Mouse (Mus musculus): ENCODE results near the gene Mxd1.

Gene Mxd1

DNA sequence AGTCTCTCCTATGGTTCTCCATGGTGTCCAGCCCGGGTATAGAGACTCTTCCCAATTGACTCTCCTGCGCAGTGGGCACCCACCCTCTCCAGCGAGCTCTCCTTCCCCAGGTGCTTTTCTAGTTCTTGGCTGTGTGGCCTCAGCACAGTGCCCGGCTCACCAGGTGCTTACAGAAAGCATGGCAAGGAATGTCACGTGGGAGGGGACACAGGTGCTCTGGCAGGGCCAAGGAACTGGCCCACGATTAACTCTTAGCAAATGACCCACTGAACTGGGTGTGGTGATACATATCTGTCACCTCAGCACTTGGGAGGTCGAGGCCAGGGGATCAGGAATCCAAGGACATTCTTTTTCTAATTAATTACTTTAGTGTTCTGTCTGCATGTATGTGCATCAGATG, 22.8 kb downstream of the Mxd1 start:
- DNase-seq (ENCODE audit: low spot score), result no peak

DNA sequence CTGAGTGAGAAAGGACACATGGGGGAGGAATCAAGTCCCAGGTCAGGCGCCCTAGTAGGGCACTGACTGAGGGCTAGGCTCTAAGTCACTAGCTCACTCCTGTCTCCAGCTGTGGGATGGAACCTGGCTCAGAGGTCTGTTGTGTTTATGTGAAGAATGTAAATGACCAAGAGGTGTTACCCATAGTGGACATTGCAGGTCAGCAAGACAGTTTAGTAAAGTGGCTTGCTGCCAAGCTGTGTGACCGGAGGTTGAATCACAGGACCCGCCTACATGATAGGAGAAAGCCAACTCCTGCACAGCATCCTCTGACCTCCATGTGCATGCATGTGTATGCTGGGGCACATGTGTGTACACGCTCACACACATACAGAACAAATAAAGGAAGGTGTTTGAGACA, 23.4 kb downstream of the Mxd1 start:
- DNase-seq (ENCODE audit: low spot score), result no peak

DNA sequence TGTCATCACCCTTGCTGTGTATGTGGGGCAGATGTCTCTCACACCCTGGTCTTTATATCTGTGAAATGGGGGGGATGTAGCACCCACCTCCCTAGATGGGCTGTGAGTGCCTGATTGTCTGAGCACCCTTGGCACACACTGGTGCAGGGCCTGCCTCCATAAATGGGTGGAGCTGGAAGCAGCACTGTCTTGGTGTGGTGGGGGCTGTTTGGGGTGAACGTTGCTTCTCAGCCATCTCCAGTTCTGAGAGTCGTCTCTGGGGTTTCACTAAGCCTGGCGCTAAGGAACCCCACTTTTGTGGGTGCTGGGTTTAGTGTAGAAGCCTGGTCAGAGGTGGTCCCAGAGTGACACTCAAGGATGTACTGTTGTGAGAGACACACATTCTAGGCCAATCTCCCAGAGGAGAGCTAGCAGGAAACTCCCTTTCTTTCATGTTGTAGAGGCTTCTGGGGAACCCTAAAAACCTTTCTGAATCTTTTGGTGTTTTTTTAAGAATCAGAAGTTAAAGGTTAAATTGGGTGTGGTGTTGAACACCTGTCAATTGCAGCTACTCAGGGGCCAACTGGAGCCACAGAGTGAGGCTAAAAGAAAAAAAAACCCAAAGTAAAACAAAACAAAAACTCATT, 24.1 kb downstream of the Mxd1 start:
- DNase-seq (ENCODE audit: low spot score), result no peak

DNA sequence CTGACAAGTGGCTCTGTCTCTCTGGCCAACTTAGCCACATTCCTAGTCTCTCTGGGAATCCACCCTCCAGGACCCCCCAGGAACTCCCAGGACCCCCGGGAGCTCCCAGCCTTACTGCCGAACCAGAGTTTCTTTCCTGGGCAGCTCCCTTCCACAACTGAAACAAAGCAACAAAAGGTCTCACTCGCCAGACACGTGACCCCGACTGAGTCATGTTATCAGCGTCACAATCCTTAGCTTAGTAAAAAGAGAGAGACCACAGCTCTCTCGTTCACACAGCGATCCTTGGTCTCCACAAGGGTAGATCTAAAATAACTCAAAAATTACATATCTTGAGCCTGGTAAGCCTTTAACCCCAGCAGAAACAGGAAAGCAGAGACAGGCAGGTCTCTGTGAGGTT, 27.2 kb downstream of the Mxd1 start:
- DNase-seq (ENCODE audit: low spot score), result no peak

DNA sequence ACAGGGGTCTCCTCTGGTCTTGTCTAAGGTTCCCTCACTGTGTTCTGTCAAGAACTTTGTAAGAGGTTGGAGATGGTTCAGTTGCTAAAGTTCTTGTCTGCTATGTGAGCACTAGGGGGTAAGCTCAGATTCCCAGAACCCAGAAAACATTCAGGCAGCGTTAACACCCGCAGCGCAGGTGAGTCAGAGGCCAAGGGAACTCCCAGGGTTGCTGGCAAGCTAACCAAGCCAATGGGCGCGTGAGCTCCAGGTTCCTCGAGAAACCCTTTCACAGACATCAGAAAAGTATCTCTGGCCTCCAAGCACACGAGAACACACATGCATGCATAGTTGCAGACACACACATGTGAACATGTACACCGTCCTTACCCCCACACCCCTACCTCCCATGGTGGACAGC, 28.2 kb downstream of the Mxd1 start:
- no peak for DNase-seq (ENCODE audit: low spot score)

DNA sequence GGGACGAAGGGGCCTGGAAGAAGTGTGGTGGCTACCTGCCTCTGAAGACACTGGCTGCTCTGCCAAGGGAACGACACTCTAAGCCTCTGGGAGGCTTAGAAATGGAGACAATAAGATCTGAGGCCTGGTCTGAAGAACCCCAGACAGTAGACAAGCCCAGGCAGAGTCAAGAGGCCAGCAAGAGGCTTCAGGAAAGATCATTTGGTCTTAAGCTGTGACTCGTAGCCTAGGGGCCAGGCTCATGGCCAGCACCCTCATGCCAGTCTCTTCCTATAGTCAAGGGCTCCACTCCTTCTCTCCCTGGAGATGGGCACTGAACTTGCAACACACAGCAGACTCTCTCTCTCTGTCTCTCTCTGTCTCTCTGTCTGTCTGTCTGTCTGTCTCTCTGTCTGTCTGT, 28.8 kb downstream of the Mxd1 start:
- no peak for DNase-seq (ENCODE audit: low spot score)

DNA sequence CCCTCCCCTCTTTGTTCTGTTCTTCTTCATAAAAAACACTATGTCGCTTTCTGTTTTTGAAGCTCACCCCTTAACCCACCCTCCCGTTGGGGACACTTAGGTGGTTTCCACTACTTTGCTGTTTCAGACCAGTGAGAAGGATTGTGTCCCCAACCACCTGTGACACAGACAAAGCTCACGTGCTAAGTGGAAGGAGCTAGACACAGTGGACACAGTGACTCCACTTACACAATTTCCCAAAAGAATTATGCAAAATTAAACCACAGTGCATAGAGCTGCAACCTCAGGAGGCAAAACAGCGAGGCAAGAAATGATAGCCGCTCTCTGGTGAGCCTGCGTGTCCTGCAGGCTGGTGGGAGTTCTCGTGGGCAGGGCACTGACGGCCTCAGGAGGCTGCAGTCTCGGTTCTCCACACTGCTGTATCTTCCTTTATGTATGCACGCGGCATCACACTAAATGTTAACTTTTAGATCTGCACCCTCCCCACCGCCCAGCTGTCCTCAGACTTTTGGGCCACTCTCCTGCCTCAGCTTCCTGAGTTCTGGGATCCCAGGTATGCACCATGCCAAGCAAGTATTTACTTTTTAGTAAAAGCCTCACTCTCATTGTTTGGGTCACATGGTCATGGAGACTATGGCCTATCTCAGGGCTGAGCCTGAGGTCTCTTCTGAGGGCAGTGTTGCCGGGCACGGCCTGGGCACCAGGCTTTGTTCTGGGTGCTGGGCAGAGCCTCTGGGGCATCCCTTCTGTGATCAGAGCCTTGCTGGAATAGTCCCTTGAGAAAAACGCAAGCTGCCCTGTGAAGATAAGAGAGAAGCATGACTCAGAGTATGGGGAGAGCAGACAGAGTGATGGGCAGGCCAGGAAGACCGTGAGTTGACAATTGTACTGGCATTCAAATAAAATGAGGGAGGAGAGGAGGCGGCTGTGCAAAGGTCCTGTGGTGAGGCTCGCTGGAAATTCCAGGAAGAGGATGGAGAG, 29.5 kb downstream of the Mxd1 start:
- no peak for DNase-seq (ENCODE audit: low spot score)

DNA sequence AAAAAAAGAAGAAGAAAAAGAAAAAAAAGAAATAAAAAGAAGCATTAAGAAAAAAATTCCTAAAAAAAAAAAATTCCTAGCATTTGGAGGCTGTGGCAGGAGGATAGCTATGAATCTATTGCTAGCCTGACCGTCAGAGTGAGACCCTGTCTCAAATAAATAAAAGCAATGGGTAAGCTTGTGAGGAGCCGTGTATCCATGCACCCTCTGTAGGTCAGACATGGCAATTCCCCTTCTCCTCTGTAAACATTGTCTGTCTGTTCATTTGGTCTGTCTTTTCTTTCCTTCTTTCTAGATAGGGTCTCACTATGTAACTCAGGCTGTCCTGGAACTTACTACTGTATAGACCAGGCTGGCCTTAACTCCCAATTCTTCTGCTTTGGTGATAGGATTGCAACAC, 30.5 kb downstream of the Mxd1 start:
- no peak for DNase-seq (ENCODE audit: low spot score)

DNA sequence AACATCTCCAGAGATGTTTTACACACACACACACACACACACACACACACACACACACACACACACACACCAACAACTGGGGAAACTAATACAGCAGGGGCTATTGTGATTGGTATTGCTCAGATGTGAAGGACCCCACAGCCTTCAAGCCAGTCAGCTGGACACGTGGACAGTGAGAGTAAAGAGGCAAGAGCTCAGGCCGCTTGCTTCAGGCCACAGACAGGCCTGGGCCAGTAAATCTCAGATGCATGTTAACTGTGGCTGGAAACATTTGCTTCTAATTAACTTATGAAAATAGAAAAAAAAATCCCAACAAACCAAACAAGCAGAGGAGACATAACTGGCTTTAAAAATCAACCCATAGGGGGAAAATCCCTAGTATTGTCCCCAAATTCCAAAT, 31.1 kb downstream of the Mxd1 start:
- DNase-seq (ENCODE audit: low spot score), result no peak

DNA sequence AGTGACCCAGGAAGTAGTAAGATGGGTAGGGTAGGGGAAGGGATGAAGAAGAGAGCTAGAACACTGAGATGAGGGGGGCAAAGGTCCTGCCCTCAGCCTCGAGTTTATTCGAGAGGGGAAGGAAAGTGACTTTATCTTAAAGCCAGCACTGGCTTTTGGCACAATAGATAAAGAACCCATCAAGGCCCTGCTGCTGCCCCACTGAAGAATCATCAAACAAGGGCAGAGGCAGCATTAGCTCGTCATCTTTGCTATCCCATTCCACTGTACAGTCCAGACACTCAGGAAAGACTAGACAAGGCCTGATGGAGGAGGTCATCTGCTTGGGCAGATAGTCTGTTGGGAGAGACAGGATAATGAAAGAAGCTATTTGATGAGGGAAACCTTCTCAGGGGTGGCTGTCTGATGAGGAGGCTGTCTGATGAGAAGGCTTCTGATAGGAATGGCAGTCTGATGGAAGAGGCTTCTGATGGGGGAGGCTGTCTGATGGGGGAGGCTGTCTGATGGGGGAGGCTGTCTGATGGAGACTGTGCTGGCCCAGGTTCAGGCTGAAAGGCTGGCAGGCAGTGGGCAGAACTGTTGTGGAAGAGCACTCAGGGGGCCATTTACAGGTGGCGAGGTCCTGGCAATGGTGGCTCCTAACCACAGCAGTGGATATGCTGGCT, 31.7 kb downstream of the Mxd1 start:
- DNase-seq (ENCODE audit: low spot score), result no peak

DNA sequence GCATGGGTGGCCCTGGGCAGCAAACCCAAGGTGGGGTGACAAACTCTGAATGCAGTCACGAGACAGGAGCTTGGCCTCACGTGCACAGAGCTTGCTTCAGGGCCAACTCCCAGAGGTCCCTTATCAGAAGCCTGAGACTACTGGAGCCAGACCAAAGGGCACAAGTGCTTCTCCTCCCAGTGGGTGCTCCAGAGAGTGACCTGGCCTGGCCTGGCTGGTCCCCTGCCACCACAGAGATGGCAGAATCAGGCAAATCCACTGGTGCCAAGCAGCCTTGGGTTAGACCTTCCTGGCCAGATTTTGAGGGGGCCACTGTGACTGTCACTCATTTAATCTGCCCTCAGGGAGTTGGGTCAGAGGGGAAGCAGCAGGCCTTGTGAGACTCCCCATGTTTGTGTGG, 32.5 kb downstream of the Mxd1 start:
- peak; percentile 19 for DNase-seq (ENCODE audit: low spot score)

DNA sequence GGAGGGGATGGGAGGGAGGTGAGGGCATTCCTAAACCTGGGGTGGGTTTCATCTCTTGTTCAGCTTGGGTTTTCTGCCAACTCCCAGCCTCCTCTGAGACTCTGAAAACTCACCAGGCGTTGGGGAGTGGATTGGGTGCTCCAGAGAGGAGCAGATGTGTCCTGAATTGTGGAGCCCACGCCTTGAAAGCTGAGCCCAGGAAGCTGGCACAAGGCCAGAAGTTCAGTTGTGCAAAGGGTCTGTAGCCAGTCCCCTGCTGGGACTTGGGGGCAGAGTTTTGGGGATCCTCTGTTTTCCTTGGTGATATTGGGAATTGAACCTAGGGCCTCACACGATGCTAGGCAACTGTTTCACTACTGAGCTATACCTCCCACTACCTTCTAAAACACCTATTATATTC, 38.8 kb downstream of the Mxd1 start:
- DNase-seq (ENCODE audit: low spot score), result no peak

DNA sequence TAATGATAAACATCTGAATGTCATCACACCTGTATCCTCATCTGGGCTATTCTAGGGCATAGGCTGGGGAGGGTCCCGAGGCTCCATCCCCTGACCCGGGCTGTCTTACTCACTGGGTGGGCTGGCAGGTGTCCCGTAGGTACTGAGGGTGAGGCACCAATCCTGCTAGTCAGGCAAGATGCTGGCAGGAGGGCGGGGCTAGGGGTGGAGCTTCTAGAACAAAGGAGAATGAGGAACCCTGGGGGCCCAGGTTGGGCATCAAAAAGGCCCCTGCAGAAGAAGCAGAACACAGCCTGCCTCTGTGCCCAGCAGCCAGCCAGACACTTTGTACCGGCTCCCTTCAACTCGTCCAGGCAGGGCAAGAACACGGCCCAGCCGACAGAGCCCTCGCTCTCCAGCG, 41.0 kb downstream of the Mxd1 start, which contains the start of gene Asprv1:
Gene Asprv1, plus strand, starts transcription at position 219 of the 400 bp plus-strand sequence.
- DNase-seq (ENCODE audit: low spot score), result no peak

DNA sequence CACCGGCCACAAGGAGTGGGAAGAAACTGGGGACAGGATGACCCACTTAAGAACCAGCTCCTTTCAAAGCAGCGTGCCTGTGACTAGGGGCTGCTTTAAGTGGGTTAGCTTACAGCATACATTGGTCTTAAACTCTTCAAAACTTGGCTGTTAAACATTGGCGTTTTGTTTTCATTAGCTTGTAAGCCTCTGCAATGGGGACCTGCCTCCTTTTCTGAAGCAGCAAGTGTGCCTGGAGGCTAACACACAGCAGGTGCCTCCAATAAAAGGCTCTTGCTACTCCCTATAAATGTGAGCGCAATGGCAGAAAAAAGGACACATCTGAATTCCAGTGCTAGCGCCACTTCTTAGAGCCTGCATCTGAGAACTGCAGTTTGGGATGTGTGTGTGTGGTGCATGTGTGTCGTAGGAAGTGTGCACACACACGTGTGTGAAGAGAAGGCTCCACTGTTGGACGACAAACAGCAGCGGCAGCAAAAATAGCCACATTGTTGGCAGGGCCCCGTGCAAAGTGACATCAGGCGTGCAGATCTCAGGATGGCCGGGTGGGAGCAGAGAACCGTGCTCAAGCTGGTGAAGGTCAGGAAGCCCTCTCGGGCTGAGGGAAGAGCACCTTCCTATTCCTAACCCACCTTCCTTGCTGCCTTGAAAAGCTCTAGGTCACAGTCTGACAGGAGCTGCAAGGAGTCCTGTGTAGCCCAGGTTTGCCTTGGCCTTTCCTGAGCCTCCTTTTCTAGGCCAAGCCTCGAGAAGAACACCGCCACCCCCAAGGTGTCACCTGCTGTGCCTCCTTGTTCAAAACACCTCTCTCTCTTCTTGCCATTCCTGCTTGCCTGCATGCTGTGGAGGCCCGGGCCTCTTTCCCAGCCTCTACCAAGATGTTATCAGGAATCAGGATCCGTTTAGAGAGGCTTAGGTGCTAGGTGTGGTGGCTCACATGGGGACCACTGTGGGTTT, 44.6 kb downstream of the Mxd1 start:
- no peak for DNase-seq (ENCODE audit: low spot score)

DNA sequence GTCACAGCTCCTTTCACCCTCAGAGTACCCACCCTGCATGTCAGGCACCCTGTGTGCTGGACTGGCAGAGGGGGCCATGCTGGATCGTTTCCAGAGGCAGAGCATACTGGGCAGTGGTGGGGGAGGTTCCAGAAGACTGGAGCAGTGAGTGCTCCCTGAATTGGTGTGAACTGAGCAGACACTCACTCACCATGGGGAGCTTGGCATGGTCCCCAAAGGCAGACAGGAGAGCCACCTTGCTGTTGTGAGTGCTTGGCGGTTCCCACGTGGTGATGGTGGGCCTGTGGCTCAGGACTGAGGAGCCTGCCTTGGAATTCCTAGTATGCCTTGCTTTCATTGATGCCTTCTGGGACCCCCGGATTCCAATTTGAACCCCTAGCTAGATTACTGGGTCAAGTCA, 45.8 kb downstream of the Mxd1 start:
- DNase-seq (ENCODE audit: low spot score), result no peak

DNA sequence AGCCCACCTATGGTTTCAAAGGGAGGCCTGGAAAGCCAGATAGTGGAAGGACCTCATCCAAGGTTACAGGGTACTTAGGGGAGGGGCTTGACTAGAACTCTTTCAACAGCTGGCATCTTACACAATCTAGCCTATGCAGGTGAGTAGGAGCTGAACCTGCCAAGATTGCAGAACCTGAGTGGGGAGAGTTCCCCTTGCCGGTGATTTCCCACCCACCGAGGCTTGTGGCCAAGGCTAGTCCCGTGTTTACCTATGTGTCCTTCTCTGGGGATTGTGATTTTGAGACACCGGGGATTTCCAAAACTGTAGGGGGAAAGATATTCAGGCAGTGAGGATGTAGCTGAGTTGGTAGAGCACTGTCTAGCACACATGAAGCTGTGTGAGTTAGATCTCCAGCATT, 53.7 kb downstream of the Mxd1 start:
- DNase-seq (ENCODE audit: low spot score), result no peak

DNA sequence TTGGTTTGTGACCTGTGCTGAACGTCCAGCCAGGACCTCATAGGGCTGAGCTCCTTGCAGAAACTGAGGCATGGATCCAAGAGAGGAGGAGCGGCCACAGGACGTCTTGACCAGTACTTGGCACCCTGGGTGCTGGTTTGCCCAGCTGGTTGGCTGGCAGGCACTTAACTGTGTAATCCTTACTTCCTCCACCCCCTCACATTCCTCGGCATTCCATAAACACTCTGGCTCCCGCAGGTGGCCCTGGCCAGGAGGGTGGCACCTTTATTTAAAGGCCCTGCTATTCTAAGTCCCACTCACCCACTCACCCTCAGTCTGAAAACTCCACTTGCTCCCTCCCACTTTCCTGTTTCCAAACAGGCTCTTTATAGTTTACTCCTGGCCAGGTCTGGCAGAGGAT, 58.2 kb downstream of the Mxd1 start:
- DNase-seq (ENCODE audit: low spot score), result peak; percentile 41

DNA sequence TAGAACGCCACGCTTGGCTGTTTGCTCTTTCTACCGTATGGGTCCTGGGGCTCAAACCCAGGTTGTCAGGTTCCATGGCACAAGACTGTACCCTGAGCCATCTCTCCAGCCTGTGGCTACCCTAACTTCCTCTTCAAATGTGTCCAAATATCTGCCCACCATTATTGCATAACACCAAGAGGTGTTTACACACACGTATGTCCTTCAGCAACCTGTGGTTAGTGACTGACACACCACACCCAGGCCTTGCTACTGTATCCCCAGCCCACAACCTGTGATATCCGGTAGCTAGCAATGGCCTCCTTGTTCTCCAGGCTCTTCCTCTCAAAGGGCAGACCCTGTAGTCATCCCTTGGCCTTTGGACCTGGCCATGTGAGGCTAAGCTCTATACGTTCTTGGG, 59.7 kb downstream of the Mxd1 start:
- DNase-seq (ENCODE audit: low spot score), result no peak

DNA sequence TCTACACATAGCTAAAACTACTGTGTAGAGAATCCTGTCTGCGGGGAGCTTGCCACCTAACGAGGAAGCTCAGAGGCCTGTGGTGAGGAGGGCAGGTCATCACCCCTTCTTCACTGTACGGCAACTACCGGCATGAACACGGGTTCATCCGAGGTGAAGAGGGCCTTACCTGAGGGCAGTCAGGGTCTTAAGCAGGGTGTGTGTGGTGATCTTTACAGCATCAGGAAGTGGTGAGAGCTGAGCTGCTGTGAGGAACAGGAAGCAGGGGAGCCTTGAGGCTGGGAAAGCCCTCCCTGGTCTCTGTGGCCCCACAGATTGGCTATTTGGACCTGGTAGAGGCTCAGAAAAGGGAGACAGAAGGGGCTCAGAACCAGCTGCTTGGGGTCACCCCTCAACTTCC, 61.5 kb downstream of the Mxd1 start:
- DNase-seq (ENCODE audit: low spot score), result no peak

DNA sequence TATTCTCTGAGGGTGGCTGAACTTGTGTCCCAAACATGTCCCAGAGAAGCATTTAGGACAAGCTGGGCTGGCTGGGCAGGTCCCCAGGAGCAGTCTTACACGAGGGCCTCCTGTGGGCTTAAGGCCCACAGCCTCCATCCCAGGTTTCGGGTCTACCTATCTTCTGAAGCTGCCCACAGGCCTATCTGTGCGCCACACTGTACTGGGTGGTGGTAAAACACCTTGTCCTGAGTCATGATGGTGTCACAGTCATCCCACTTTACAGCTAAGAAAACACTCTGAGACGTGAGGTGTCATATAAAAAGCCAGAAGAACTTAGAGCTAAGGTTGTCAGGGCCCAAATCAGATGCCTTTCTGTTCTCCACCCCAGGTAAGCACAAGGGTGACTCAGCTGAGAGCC, 62.7 kb downstream of the Mxd1 start:
- DNase-seq (ENCODE audit: low spot score), result no peak

DNA sequence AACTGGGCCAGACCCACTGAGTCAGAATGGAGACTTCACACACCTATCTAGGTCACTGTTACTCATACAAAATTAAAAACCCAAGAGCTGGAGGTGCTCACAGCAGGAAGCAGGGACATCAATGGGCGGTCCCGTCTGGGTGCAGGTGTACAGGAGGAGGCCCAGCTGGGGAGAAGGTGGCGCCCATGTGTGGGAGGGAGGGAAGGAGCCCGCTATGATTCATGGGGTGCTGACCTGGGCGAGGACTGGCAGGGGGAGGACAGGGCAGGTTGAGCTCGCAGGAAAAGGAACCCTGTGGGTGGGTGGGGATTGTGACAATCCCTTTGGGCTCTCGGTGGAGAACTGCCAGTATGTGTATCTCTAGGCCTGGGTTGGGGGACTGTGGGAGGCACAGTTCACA, 63.7 kb downstream of the Mxd1 start:
- no peak for DNase-seq (ENCODE audit: low spot score)

DNA sequence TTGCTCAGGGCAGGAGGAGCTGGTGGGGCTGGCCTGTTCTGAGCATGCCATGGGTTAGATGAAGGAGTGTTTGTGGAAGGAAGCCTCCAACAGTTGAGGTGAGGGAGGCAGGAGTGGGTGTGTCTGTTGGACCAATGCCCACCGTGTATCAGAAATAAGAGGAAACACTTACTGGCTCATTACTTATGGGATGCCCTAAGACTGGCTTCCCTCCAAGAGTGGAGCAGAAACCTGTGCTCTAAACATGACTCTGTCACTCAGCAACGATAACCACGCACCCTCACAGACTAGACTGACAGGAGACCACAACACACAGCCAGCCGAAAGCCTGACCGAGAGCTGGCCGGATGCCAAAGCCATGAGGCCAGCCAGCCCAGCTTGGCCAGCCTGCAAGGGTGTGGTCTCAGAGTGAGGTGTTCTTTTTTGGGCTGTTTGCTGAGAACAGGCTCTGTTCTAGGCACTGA, 69.0 kb downstream of the Mxd1 start:
- DNase-seq (ENCODE audit: low spot score), result peak; percentile 57

Measured in ovary, postnatal 36 days (tissue).